Mouse (Mus musculus): ENCODE data around the gene Abl2. TPM values are rescaled to one million over a fixed set of nuclear protein-coding genes. Genes with fewer than 3 reads are reported as not detected.

The Abl2 gene
- polyA plus RNA-seq, 1 experiment from 2014 or later, result 6.0 TPM

GRCm38 (mm10) chr1:156667141-156667926 is 108.7 kb downstream of the Abl2 start:
- H3K36me3 ChIP-seq (replicated peaks), result no peaks in the 10 kb centered on the region
- DNase-seq (ENCODE audit: low spot score), result no peak
- no peak overlapping the region for H3K4me3 ChIP-seq
- no peak overlapping the region for H3K27ac ChIP-seq (replicated peaks)
- WGBS, result 89% methylated on average over 23 of the region's 23 CpGs
- no peaks in the 10 kb centered on the region; the same call in 1 of the 2 replicates for H3K27me3 ChIP-seq (replicated peaks; ENCODE audit: low read depth, poor library complexity, severe bottlenecking)
- H3K4me1 ChIP-seq, result peaks cover 24% of the 10 kb centered on the region
- H3K9me3 ChIP-seq, result no peaks in the 10 kb centered on the region

- Histone ChIP-seq H3K27me3 (replicated peaks; ENCODE audit: low read depth, poor library complexity, severe bottlenecking) (peaks cover 10% of the 10 kb centered on the region), H3K4me1 (peaks cover 34% of the 10 kb centered on the region), H3K9me3 (no peaks in the 10 kb centered on the region), H3K36me3 (replicated peaks) (no peaks in the 10 kb centered on the region), H3K4me3 (no peak overlapping the region), H3K27ac (replicated peaks) (0 out of 2 replicates have a peak overlapping the region, but pooled peaks have one; percentile 4)
- no peak for DNase-seq (ENCODE audit: low spot score)
- 25% methylated on average over 5 of the region's 5 CpGs for WGBS
Observed at GRCm38 (mm10) chr1:156668602-156669001, 110.0 kb downstream of the Abl2 start.

- H3K27ac ChIP-seq (replicated peaks), result no peak overlapping the region
- H3K4me3 ChIP-seq, result no peak overlapping the region
- H3K36me3 ChIP-seq (replicated peaks), result no peaks in the 10 kb centered on the region
- DNase-seq (ENCODE audit: low spot score), result no peak
- H3K9me3 ChIP-seq, result no peaks in the 10 kb centered on the region
- H3K4me1 ChIP-seq, result peaks cover 42% of the 10 kb centered on the region
- peaks cover 16% of the 10 kb centered on the region for H3K27me3 ChIP-seq (replicated peaks; ENCODE audit: low read depth, poor library complexity, severe bottlenecking)
- 44% methylated on average over 11 of the region's 11 CpGs for WGBS
Observed at GRCm38 (mm10) chr1:156669208-156669983, 110.8 kb downstream of the Abl2 start.

DNA sequence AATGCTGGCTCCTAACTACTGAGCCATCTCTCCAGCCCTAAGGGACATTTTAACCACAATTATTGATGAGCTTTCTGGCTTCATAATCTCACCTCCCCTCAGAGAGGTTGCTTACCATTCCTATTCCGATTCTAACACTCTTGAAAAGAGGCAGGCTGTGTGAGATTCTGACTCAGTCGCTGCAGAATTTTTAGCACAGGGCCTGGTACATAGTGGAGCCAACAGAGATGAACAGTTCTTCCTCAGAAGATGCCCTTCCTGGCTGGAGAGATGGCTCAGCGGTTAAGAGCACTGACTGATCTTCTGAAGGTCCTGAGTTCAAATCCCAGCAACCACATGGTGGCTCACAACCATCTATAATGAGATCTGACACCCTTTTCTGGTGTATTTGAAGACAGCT is 113.3 kb downstream of the Abl2 start:
- H3K4me3 ChIP-seq, result no peak overlapping the region
- H3K4me1 ChIP-seq, result peaks cover 37% of the 10 kb centered on the region
- H3K27ac ChIP-seq (replicated peaks), result no peak overlapping the region
- no peak for DNase-seq (ENCODE audit: low spot score)
- H3K9me3 ChIP-seq, result no peaks in the 10 kb centered on the region
- peaks cover 24% of the 10 kb centered on the region for H3K27me3 ChIP-seq (replicated peaks; ENCODE audit: low read depth, poor library complexity, severe bottlenecking)
- no peaks in the 10 kb centered on the region for H3K36me3 ChIP-seq (replicated peaks)
- 92% methylated on average over 3 of the region's 3 CpGs for WGBS

GRCm38 (mm10) chr1:156672720-156673475 is 114.3 kb downstream of the Abl2 start:
- WGBS, result 6% methylated on average over 14 of the region's 14 CpGs
- H3K27ac ChIP-seq (replicated peaks), result no peak overlapping the region; the same call in 1 of the 2 replicates
- DNase-seq (ENCODE audit: low spot score), result peak; percentile 29
- H3K36me3 ChIP-seq (replicated peaks), result no peaks in the 10 kb centered on the region
- peaks cover 24% of the 10 kb centered on the region for H3K27me3 ChIP-seq (replicated peaks; ENCODE audit: low read depth, poor library complexity, severe bottlenecking)
- H3K4me1 ChIP-seq, result peaks cover 36% of the 10 kb centered on the region
- H3K9me3 ChIP-seq, result no peaks in the 10 kb centered on the region
- peak overlapping the region; percentile 76 for H3K4me3 ChIP-seq

GRCm38 (mm10) chr1:156673476-156674194 is 115.0 kb downstream of the Abl2 start:
- 1% methylated on average over 29 of the region's 29 CpGs for WGBS
- Histone ChIP-seq H3K27ac (replicated peaks) (peak overlapping the region; percentile 72), H3K4me3 (peak overlapping the region; percentile 76), H3K27me3 (replicated peaks; ENCODE audit: low read depth, poor library complexity, severe bottlenecking) (peaks cover 24% of the 10 kb centered on the region), H3K4me1 (peaks cover 32% of the 10 kb centered on the region), H3K9me3 (no peaks in the 10 kb centered on the region), H3K36me3 (replicated peaks) (no peaks in the 10 kb centered on the region)
- DNase-seq (ENCODE audit: low spot score), result peak; percentile 53

GRCm38 (mm10) chr1:156674195-156675000 is 115.8 kb downstream of the Abl2 start, which contains the start of gene Tor3a:
Gene Tor3a, minus strand, starts transcription at chr1:156674356.
- Histone ChIP-seq H3K9me3 (no peaks in the 10 kb centered on the region), H3K27ac (replicated peaks) (peak within 1 kb of the TSS; percentile 72), H3K4me1 (peaks cover 24% of the 10 kb centered on the region), H3K4me3 (peak within 1 kb of the TSS; percentile 76), H3K36me3 (replicated peaks) (no peaks in the 10 kb centered on the region), H3K27me3 (replicated peaks; ENCODE audit: low read depth, poor library complexity, severe bottlenecking) (peaks cover 24% of the 10 kb centered on the region)
- 8% methylated on average over 37 of the region's 37 CpGs for WGBS
- DNase-seq (ENCODE audit: low spot score), result peak; percentile 78

GRCm38 (mm10) chr1:156676171-156676570 is 117.6 kb downstream of the Abl2 start:
- WGBS, result 36% methylated on average over 12 of the region's 12 CpGs
- H3K36me3 ChIP-seq (replicated peaks), result peaks cover 14% of the 10 kb centered on the region
- H3K9me3 ChIP-seq, result no peaks in the 10 kb centered on the region
- DNase-seq (ENCODE audit: low spot score), result peak; percentile 76
- H3K27me3 ChIP-seq (replicated peaks; ENCODE audit: low read depth, poor library complexity, severe bottlenecking), result peaks cover 24% of the 10 kb centered on the region
- no peak overlapping the region for H3K4me3 ChIP-seq
- H3K4me1 ChIP-seq, result peaks cover 21% of the 10 kb centered on the region
- no peak overlapping the region for H3K27ac ChIP-seq (replicated peaks)

DNA sequence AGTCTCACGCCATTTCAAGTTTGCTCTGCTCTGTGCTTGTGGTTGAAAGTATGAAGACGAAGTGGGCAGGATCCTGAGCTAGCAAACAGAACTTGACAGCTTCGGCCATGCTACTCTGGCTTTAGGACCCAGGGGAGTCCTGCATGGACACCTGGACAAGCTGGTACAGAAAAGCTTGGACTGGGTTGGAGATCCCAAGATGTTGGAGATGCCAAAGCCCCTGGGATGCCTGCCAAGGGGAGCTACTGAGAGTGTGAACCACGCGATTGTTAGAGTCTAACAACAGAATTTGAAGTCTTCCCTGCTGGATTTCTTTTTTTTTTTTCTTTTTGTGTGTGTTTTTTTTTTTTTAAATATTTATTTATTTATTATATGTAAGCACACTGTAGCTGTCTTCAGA is 118.0 kb downstream of the Abl2 start:
- WGBS, result 87% methylated on average over 5 of the region's 5 CpGs
- DNase-seq (ENCODE audit: low spot score), result no peak

DNA sequence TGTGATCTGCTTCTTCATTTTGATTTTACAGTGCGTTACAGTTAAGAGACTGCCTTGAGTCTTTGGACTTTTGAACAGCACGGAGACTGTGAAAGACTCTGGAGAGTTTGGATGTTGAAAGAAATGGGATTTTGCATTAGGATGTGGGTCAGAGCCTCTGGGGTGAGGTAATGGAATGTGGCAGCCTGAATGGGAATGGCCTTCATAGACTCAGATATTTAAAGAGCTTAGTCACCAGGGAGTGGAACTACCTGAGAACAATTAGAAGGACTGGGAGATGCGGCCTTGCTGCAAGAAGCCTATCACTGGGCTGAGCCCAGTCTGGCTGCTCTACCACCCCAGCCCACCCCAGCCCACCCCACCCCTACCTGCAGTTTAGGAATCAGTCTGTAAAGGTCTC is 118.6 kb downstream of the Abl2 start:
- WGBS, result 82% methylated on average over 3 of the region's 3 CpGs
- no peak overlapping the region for H3K27ac ChIP-seq (replicated peaks)
- peaks cover 23% of the 10 kb centered on the region for H3K36me3 ChIP-seq (replicated peaks)
- H3K9me3 ChIP-seq, result no peaks in the 10 kb centered on the region
- H3K4me1 ChIP-seq, result peaks cover 21% of the 10 kb centered on the region
- no peak overlapping the region for H3K4me3 ChIP-seq
- DNase-seq (ENCODE audit: low spot score), result no peak
- H3K27me3 ChIP-seq (replicated peaks; ENCODE audit: low read depth, poor library complexity, severe bottlenecking), result peaks cover 24% of the 10 kb centered on the region

More for the DNA sequence above, 118.0 kb downstream of the Abl2 start:
- Histone ChIP-seq H3K27me3 (replicated peaks; ENCODE audit: low read depth, poor library complexity, severe bottlenecking) (peaks cover 24% of the 10 kb centered on the region), H3K36me3 (replicated peaks) (peaks cover 17% of the 10 kb centered on the region), H3K4me3 (no peak overlapping the region), H3K4me1 (peaks cover 21% of the 10 kb centered on the region), H3K9me3 (no peaks in the 10 kb centered on the region), H3K27ac (replicated peaks) (no peak overlapping the region)

GRCm38 (mm10) chr1:156679599-156679998 is 121.0 kb downstream of the Abl2 start:
- H3K4me1 ChIP-seq, result peaks cover under 1% of the 10 kb centered on the region; the same call in 1 of the 2 replicates
- H3K4me3 ChIP-seq, result no peak overlapping the region
- WGBS, result 89% methylated on average over 9 of the region's 9 CpGs
- H3K9me3 ChIP-seq, result no peaks in the 10 kb centered on the region
- peaks cover 6% of the 10 kb centered on the region for H3K27me3 ChIP-seq (replicated peaks; ENCODE audit: low read depth, poor library complexity, severe bottlenecking)
- DNase-seq (ENCODE audit: low spot score), result no peak
- no peak overlapping the region for H3K27ac ChIP-seq (replicated peaks)
- H3K36me3 ChIP-seq (replicated peaks), result peaks cover 43% of the 10 kb centered on the region
